Mouse (Mus musculus): Measurements from ENCODE around the gene Cldnd2. TPM values are rescaled to one million over a fixed set of nuclear protein-coding genes. Genes with fewer than 3 reads are reported as not detected.
"Not testable (repeated sequence)": the region's sequence is repeated elsewhere in the genome, so short reads cannot be mapped to it uniquely, and the experiment has no call there.

The Cldnd2 gene
- polyA plus RNA-seq (2014; fragmentation: Nextera tagmentation; extraction: Ambion mirVana), result not detected in 2 replicates

GRCm38 (mm10) chr7:43440482-43440881 lies at the start of gene Cldnd2:
Gene Cldnd2 (plus strand): TSS chr7:43440782.
- H3K27me3 ChIP-seq (replicated peaks; ENCODE audit: control insufficient read depth, insufficient read depth, low read length), result no peaks in the 10 kb centered on the region
- no peaks in the 10 kb centered on the region for H3K9me3 ChIP-seq (ENCODE audit: control insufficient read depth, low read length)
- 77% methylated on average over 6 of the region's 6 CpGs for WGBS
- H3K9ac ChIP-seq (ENCODE audit: low read length), result no peak within 1 kb of the TSS
- ATAC-seq (replicated peaks; ENCODE audit: low FRiP score, low TSS enrichment, low read depth) (no peak), DNase-seq (ENCODE audit: low spot score) (no peak)
- no peaks in the 10 kb centered on the region for H3K36me3 ChIP-seq (ENCODE audit: control insufficient read depth, insufficient read depth, low read length)
- no peak within 1 kb of the TSS for H3K27ac ChIP-seq (ENCODE audit: low read depth)
- H3K4me2 ChIP-seq (ENCODE audit: low read length), result no peak within 1 kb of the TSS
- no peak within 1 kb of the TSS for H3K4me3 ChIP-seq (ENCODE audit: low read depth, low read length)
- peaks cover 10% of the 10 kb centered on the region for H3K4me1 ChIP-seq (replicated peaks; ENCODE audit: control insufficient read depth, insufficient read depth, low read length)

- no peak for DNase-seq (ENCODE audit: low spot score)
- WGBS, result 75% methylated on average over 8 of the region's 8 CpGs
- Histone ChIP-seq H3K27ac (ENCODE audit: low read depth) (no peak overlapping the region), H3K9me3 (ENCODE audit: control insufficient read depth, low read length) (no peaks in the 10 kb centered on the region), H3K27me3 (replicated peaks; ENCODE audit: control insufficient read depth, insufficient read depth, low read length) (no peaks in the 10 kb centered on the region), H3K4me2 (ENCODE audit: low read length) (no peak overlapping the region), H3K9ac (ENCODE audit: low read length) (no peak overlapping the region), H3K4me3 (ENCODE audit: low read depth, low read length) (no peak overlapping the region), H3K36me3 (ENCODE audit: control insufficient read depth, insufficient read depth, low read length) (no peaks in the 10 kb centered on the region), H3K4me1 (replicated peaks; ENCODE audit: control insufficient read depth, insufficient read depth, low read length) (no peaks in the 10 kb centered on the region)
- ATAC-seq (replicated peaks; ENCODE audit: low FRiP score, low TSS enrichment, low read depth), result no peak
Observed at GRCm38 (mm10) chr7:43392349-43393121, 48.0 kb upstream of the Cldnd2 start.

- Histone ChIP-seq H3K36me3 (ENCODE audit: control insufficient read depth, insufficient read depth, low read length) (no peaks in the 10 kb centered on the region), H3K4me2 (ENCODE audit: low read length) (no peak overlapping the region), H3K27ac (ENCODE audit: low read depth) (no peak overlapping the region), H3K4me1 (replicated peaks; ENCODE audit: control insufficient read depth, insufficient read depth, low read length) (no peaks in the 10 kb centered on the region), H3K9me3 (ENCODE audit: control insufficient read depth, low read length) (no peaks in the 10 kb centered on the region), H3K9ac (ENCODE audit: low read length) (no peak overlapping the region), H3K27me3 (replicated peaks; ENCODE audit: control insufficient read depth, insufficient read depth, low read length) (no peaks in the 10 kb centered on the region), H3K4me3 (ENCODE audit: low read depth, low read length) (no peak overlapping the region)
- WGBS, result 86% methylated on average over 2 of the region's 2 CpGs
- DNase-seq (ENCODE audit: low spot score) (no peak), ATAC-seq (replicated peaks; ENCODE audit: low FRiP score, low TSS enrichment, low read depth) (no peak)
Observed at GRCm38 (mm10) chr7:43399501-43399900, 41.1 kb upstream of the Cldnd2 start.

- ATAC-seq (replicated peaks; ENCODE audit: low FRiP score, low TSS enrichment, low read depth) (no peak), DNase-seq (ENCODE audit: low spot score) (no peak)
- no peaks in the 10 kb centered on the region for H3K9me3 ChIP-seq (ENCODE audit: control insufficient read depth, low read length)
- no peak overlapping the region for H3K9ac ChIP-seq (ENCODE audit: low read length)
- no peak overlapping the region for H3K27ac ChIP-seq (ENCODE audit: low read depth)
- H3K4me2 ChIP-seq (ENCODE audit: low read length), result no peak overlapping the region
- no peaks in the 10 kb centered on the region for H3K27me3 ChIP-seq (replicated peaks; ENCODE audit: control insufficient read depth, insufficient read depth, low read length)
- no peaks in the 10 kb centered on the region for H3K4me1 ChIP-seq (replicated peaks; ENCODE audit: control insufficient read depth, insufficient read depth, low read length)
- H3K4me3 ChIP-seq (ENCODE audit: low read depth, low read length), result no peak overlapping the region
- WGBS, result 22% methylated on average over 2 of the region's 2 CpGs
- no peaks in the 10 kb centered on the region for H3K36me3 ChIP-seq (ENCODE audit: control insufficient read depth, insufficient read depth, low read length)
Observed at GRCm38 (mm10) chr7:43402718-43403117, 37.9 kb upstream of the Cldnd2 start.

- DNase-seq (ENCODE audit: low spot score) (no peak), ATAC-seq (replicated peaks; ENCODE audit: low FRiP score, low TSS enrichment, low read depth) (no peak)
- Histone ChIP-seq H3K27ac (ENCODE audit: low read depth) (no peak overlapping the region), H3K4me3 (ENCODE audit: low read depth, low read length) (no peak overlapping the region), H3K4me2 (ENCODE audit: low read length) (no peak overlapping the region), H3K27me3 (replicated peaks; ENCODE audit: control insufficient read depth, insufficient read depth, low read length) (no peaks in the 10 kb centered on the region), H3K9ac (ENCODE audit: low read length) (no peak overlapping the region), H3K36me3 (ENCODE audit: control insufficient read depth, insufficient read depth, low read length) (no peaks in the 10 kb centered on the region), H3K9me3 (ENCODE audit: control insufficient read depth, low read length) (no peaks in the 10 kb centered on the region), H3K4me1 (replicated peaks; ENCODE audit: control insufficient read depth, insufficient read depth, low read length) (no peaks in the 10 kb centered on the region)
- 81% methylated on average over 3 of the region's 3 CpGs for whole genome bisulfite sequencing
Observed at GRCm38 (mm10) chr7:43407573-43407972, 33.0 kb upstream of the Cldnd2 start.

GRCm38 (mm10) chr7:43408131-43408553 lies 32.4 kb upstream of the Cldnd2 start, which contains the start of gene Siglecg:
Gene Siglecg (plus strand): TSS chr7:43408204.
- DNase-seq (ENCODE audit: low spot score) (no peak), ATAC-seq (replicated peaks; ENCODE audit: low FRiP score, low TSS enrichment, low read depth) (no peak)
- no peaks in the 10 kb centered on the region for H3K9me3 ChIP-seq (ENCODE audit: control insufficient read depth, low read length)
- no peak within 1 kb of the TSS for H3K4me3 ChIP-seq (ENCODE audit: low read depth, low read length)
- H3K9ac ChIP-seq (ENCODE audit: low read length), result no peak within 1 kb of the TSS
- no peaks in the 10 kb centered on the region for H3K27me3 ChIP-seq (replicated peaks; ENCODE audit: control insufficient read depth, insufficient read depth, low read length)
- no peaks in the 10 kb centered on the region for H3K4me1 ChIP-seq (replicated peaks; ENCODE audit: control insufficient read depth, insufficient read depth, low read length)
- no peak within 1 kb of the TSS for H3K4me2 ChIP-seq (ENCODE audit: low read length)
- H3K36me3 ChIP-seq (ENCODE audit: control insufficient read depth, insufficient read depth, low read length), result no peaks in the 10 kb centered on the region
- no peak within 1 kb of the TSS for H3K27ac ChIP-seq (ENCODE audit: low read depth)
- WGBS, result 61% methylated on average over 4 of the region's 4 CpGs

- Histone ChIP-seq H3K36me3 (ENCODE audit: control insufficient read depth, insufficient read depth, low read length) (no peaks in the 10 kb centered on the region), H3K9me3 (ENCODE audit: control insufficient read depth, low read length) (no peaks in the 10 kb centered on the region), H3K4me1 (replicated peaks; ENCODE audit: control insufficient read depth, insufficient read depth, low read length) (no peaks in the 10 kb centered on the region), H3K9ac (ENCODE audit: low read length) (no peak overlapping the region), H3K27me3 (replicated peaks; ENCODE audit: control insufficient read depth, insufficient read depth, low read length) (no peaks in the 10 kb centered on the region), H3K4me3 (ENCODE audit: low read depth, low read length) (no peak overlapping the region), H3K27ac (ENCODE audit: low read depth) (no peak overlapping the region), H3K4me2 (ENCODE audit: low read length) (no peak overlapping the region)
- no peak for ATAC-seq (replicated peaks; ENCODE audit: low FRiP score, low TSS enrichment, low read depth)
- 86% methylated on average over 3 of the region's 3 CpGs for WGBS
- DNase-seq (ENCODE audit: low spot score), result no peak
Observed at GRCm38 (mm10) chr7:43409084-43409483, 31.5 kb upstream of the Cldnd2 start.

GRCm38 (mm10) chr7:43411724-43412123 lies 28.9 kb upstream of the Cldnd2 start:
- 25% methylated on average over 3 of the region's 4 CpGs for WGBS
- H3K9ac ChIP-seq (ENCODE audit: low read length); H3K36me3 ChIP-seq (ENCODE audit: control insufficient read depth, insufficient read depth, low read length); H3K4me3 ChIP-seq (ENCODE audit: low read depth, low read length); H3K9me3 ChIP-seq (ENCODE audit: control insufficient read depth, low read length); ATAC-seq (replicated peaks; ENCODE audit: low FRiP score, low TSS enrichment, low read depth); H3K27me3 ChIP-seq (replicated peaks; ENCODE audit: control insufficient read depth, insufficient read depth, low read length); H3K4me1 ChIP-seq (replicated peaks; ENCODE audit: control insufficient read depth, insufficient read depth, low read length); H3K27ac ChIP-seq (ENCODE audit: low read depth); DNase-seq (ENCODE audit: low spot score); H3K4me2 ChIP-seq (ENCODE audit: low read length): not testable (repeated sequence)

- H3K9me3 ChIP-seq (ENCODE audit: control insufficient read depth, low read length), result 0 out of 2 replicates have a peak, but pooled peaks cover 2% of the 10 kb centered on the region
- no peak overlapping the region for H3K9ac ChIP-seq (ENCODE audit: low read length)
- 86% methylated on average over 10 of the region's 10 CpGs for WGBS
- H3K27ac ChIP-seq (ENCODE audit: low read depth), result no peak overlapping the region
- DNase-seq (ENCODE audit: low spot score) (no peak), ATAC-seq (replicated peaks; ENCODE audit: low FRiP score, low TSS enrichment, low read depth) (no peak)
- H3K4me2 ChIP-seq (ENCODE audit: low read length), result no peak overlapping the region
- no peak overlapping the region for H3K4me3 ChIP-seq (ENCODE audit: low read depth, low read length)
- H3K4me1 ChIP-seq (replicated peaks; ENCODE audit: control insufficient read depth, insufficient read depth, low read length), result no peaks in the 10 kb centered on the region
- H3K27me3 ChIP-seq (replicated peaks; ENCODE audit: control insufficient read depth, insufficient read depth, low read length), result no peaks in the 10 kb centered on the region
- no peaks in the 10 kb centered on the region for H3K36me3 ChIP-seq (ENCODE audit: control insufficient read depth, insufficient read depth, low read length)
Observed at GRCm38 (mm10) chr7:43417298-43417697, 23.3 kb upstream of the Cldnd2 start.
